Mouse (Mus musculus) CH12.LX (cell line): ENCODE results near the gene Cd180. TPM values are rescaled to one million over a fixed set of nuclear protein-coding genes. Genes with fewer than 3 reads are reported as not detected.

ENCODE experiments used
- DNase-seq: peaks from one replicate; pipeline ENCODE4 v3.0.0-alpha.2; 2013; ENCODE audit errors: extremely low read depth
- H3K27ac ChIP-seq: 2 replicates; pipeline ENCODE4 v1.5.1; 2012; ENCODE audit warnings: low read depth, mild to moderate bottlenecking, control low read depth, moderate library complexity; ENCODE audit not compliant: insufficient read depth
- H3K27me3 ChIP-seq: replicated peaks from 2 replicates; pipeline ENCODE3; 2012; ENCODE audit warnings: inconsistent platforms
- H3K36me3 ChIP-seq, 2 experiments: replicated peaks in 1 of 2; 2 replicates each; pipeline versions ENCODE3 to v1.6.1; 2012; ENCODE audit warnings: inconsistent platforms in 1 of 2, low read length in 1 of 2, mild to moderate bottlenecking in 1 of 2, mixed read lengths in 1 of 2, moderate library complexity in 1 of 2; ENCODE audit not compliant: control insufficient read depth in 1 of 2, insufficient read depth in 1 of 2
- H3K4me1 ChIP-seq, 2 experiments: 2 replicates each; pipeline ENCODE4 v1.6.1; 2012; ENCODE audit warnings: inconsistent platforms in 1 of 2, moderate library complexity in 1 of 2; ENCODE audit not compliant: insufficient read depth in 2 of 2, control insufficient read depth in 1 of 2
- H3K4me2 ChIP-seq: 2 replicates; pipeline ENCODE4 v1.6.1; 2012; ENCODE audit warnings: low read depth, mild to moderate bottlenecking, control low read depth; ENCODE audit not compliant: poor library complexity, insufficient read depth, severe bottlenecking
- H3K4me3 ChIP-seq, 3 experiments: fragments of 150-350 bp in 1 of 3; sonication (generic) in 1 of 3; replicated peaks in 1 of 3; 2 replicates each; pipeline versions ENCODE3 to v1.5.1; 2011 to 2012; ENCODE audit warnings: low read depth in 2 of 3, low read length in 2 of 3, mild to moderate bottlenecking in 2 of 3, moderate library complexity in 2 of 3, control low read depth in 1 of 3, improper control_type of control experiment in 1 of 3, inconsistent platforms in 1 of 3, mixed read lengths in 1 of 3; ENCODE audit not compliant: poor library complexity in 1 of 3
- H3K79me2 ChIP-seq: replicated peaks from 2 replicates; pipeline ENCODE4 v1.6.1; 2012; ENCODE audit warnings: mild to moderate bottlenecking, moderate library complexity; ENCODE audit not compliant: control insufficient read depth, poor library complexity, insufficient read depth, severe bottlenecking; ENCODE audit errors: extremely low read depth
- H3K9ac ChIP-seq: 2 replicates; pipeline ENCODE4 v1.6.1; 2012; ENCODE audit warnings: low read depth, mild to moderate bottlenecking, control low read depth, moderate library complexity; ENCODE audit not compliant: insufficient read depth
- H3K9me3 ChIP-seq: replicated peaks from 2 replicates; pipeline ENCODE3; 2012; ENCODE audit warnings: low read length, inconsistent platforms, mixed read lengths
- BHLHE40 ChIP-seq: IDR thresholded peaks from 2 replicates; pipeline ENCODE4 v1.6.1; 2011; ENCODE audit warnings: mild to moderate bottlenecking, low read depth, low read length, improper control_type of control experiment
- CHD2 ChIP-seq: IDR thresholded peaks from 2 replicates; pipeline ENCODE4 v1.6.1; 2011; ENCODE audit warnings: low read length, improper control_type of control experiment
- ELF1 ChIP-seq: IDR thresholded peaks from 2 replicates; pipeline ENCODE4 v1.6.1; 2014; ENCODE audit warnings: low read depth, mild to moderate bottlenecking, inconsistent platforms, low read length, improper control_type of control experiment
- EP300 ChIP-seq: IDR thresholded peaks from 2 replicates; pipeline ENCODE4 v1.6.1; 2011; ENCODE audit warnings: low read length, improper control_type of control experiment
- ETS1 ChIP-seq: conservative IDR thresholded peaks from 2 replicates; pipeline ENCODE4 v1.6.1; 2012; ENCODE audit warnings: low read depth, mild to moderate bottlenecking, inconsistent platforms, low read length, improper control_type of control experiment, moderate library complexity
- IRF4 ChIP-seq: IDR thresholded peaks from 2 replicates; pipeline ENCODE4 v1.6.1; 2014; ENCODE audit warnings: low read depth, mild to moderate bottlenecking, inconsistent platforms, low read length, improper control_type of control experiment
- JUND ChIP-seq: conservative IDR thresholded peaks from 2 replicates; pipeline ENCODE4 v1.6.1; 2011; ENCODE audit warnings: low read depth, low read length, improper control_type of control experiment
- MAZ ChIP-seq: IDR thresholded peaks from 2 replicates; pipeline ENCODE4 v1.6.1; 2012; ENCODE audit warnings: low read depth, mild to moderate bottlenecking, inconsistent platforms, low read length, improper control_type of control experiment, moderate library complexity
- MEF2A ChIP-seq: IDR thresholded peaks from 2 replicates; pipeline ENCODE4 v1.6.1; 2014; ENCODE audit warnings: low read depth, mild to moderate bottlenecking, inconsistent platforms, low read length, improper control_type of control experiment, borderline replicate concordance
- MYC ChIP-seq: IDR thresholded peaks from 2 replicates; pipeline ENCODE4 v1.6.1; 2011; ENCODE audit warnings: low read depth, mild to moderate bottlenecking, improper control_type of control experiment, low read length
- RCOR1 ChIP-seq: conservative IDR thresholded peaks from 2 replicates; pipeline ENCODE4 v1.6.1; 2012; ENCODE audit warnings: low read depth, mild to moderate bottlenecking, inconsistent platforms, low read length, improper control_type of control experiment
- SIN3A ChIP-seq: IDR thresholded peaks from 2 replicates; pipeline ENCODE4 v1.6.1; 2012; ENCODE audit warnings: low read length, improper control_type of control experiment, inconsistent platforms
- SMC3 ChIP-seq: IDR thresholded peaks from 2 replicates; pipeline ENCODE4 v1.6.1; 2011; ENCODE audit warnings: low read depth, low read length, improper control_type of control experiment
- TBP ChIP-seq: conservative IDR thresholded peaks from 2 replicates; pipeline ENCODE4 v1.6.1; 2011; ENCODE audit warnings: low read depth, low read length, improper control_type of control experiment
- TCF12 ChIP-seq: IDR thresholded peaks from 2 replicates; pipeline ENCODE4 v1.6.1; 2014; ENCODE audit warnings: low read depth, mild to moderate bottlenecking, inconsistent platforms, low read length, improper control_type of control experiment
- USF2 ChIP-seq: conservative IDR thresholded peaks from 2 replicates; pipeline ENCODE4 v1.6.1; 2011; ENCODE audit warnings: low read depth, low read length, improper control_type of control experiment
- ZMIZ1 ChIP-seq: IDR thresholded peaks from 2 replicates; pipeline ENCODE4 v1.6.1; 2012; ENCODE audit warnings: low read depth, mild to moderate bottlenecking, inconsistent platforms, low read length, improper control_type of control experiment
- dilution Hi-C: fragments of 300-500 bp; cut with MboI; formaldehyde crosslinking; loops from 2 replicates; pipeline ENCODE4 v1.14.3; 2020; ENCODE audit warnings: low sequenced_read_pairs; ENCODE audit not compliant: extremely low pct_unique_long_range_greater_than_20kb, extremely low pct_ligation_motif_present
- in situ Hi-C: fragments of 300-500 bp; cut with MboI; formaldehyde crosslinking; loops from 3 replicates; pipeline ENCODE4 v1.14.3; 2019; ENCODE audit warnings: low sequenced_read_pairs, low pct_ligation_motif_present, low pct_unique_long_range_greater_than_20kb, mixed read lengths
- polyA plus RNA-seq: library from polyadenylated mRNA; unstranded; fragments of >175 nt; gene quantifications from 2 replicates; pipeline ENCODE4 v1.2.1, GENCODE M21; 2012; ENCODE audit warnings: low read depth; ENCODE audit not compliant: insufficient read length
- total RNA-seq, 2 experiments: library from RNA; depleted of rRNA; stranded (reverse); fragments of 300-350 nt in 1 of 2; fragments of >200 nt in 1 of 2; gene quantifications; 2 replicates each; pipeline ENCODE4 v1.2.3; 2012 to 2014

Cd180 gene
- total and polyA plus RNA-seq, 3 experiments = 34.2 to 232 (median 40.4) TPM

DNA sequence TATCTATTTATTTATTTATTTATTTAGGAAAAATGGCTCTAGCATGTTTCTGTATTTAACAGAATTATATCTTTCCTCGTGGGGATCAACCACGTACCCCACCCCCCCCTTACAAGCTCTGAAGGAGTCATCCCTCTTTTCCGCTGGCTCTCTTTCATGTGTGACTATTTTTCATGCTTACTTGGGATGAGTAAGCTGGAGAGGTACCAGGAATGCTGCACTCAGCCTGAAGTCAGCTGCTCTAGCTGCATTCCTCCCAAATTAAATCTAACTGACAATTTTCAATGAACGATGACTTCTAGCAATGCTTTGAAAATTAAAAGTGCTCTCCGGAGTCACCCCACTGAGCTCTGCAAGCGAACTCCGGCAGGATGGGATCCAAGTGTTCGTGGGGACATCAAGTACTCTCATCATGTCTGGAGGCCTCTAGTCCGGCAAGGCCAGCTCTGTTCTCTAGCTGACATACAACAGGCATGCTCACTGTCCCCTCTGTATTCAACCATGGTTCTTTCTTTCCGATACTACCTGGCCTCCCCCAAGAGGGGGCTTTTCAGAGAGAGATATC is 93.4 kb downstream of the Cd180 start:
- H3K36me3 ChIP-seq = peaks cover 14 to 18% of the 10 kb centered on the region in 2 experiments
- TF ChIP-seq JUND = no peak
- no peak for TF ChIP-seq TBP
- TF ChIP-seq SIN3A = no peak
- no peak for TF ChIP-seq TCF12
- TF ChIP-seq USF2 = no peak
- TF ChIP-seq MYC = no peak
- no peak for TF ChIP-seq IRF4
- no peak for TF ChIP-seq MEF2A
- TF ChIP-seq EP300 = no peak
- no peak for TF ChIP-seq BHLHE40
- no peak for TF ChIP-seq ETS1
- no peak for TF ChIP-seq MAZ
- TF ChIP-seq ELF1 = no peak
- TF ChIP-seq ZMIZ1 = no peak
- no peak for TF ChIP-seq RCOR1
- TF ChIP-seq SMC3 = no peak
- TF ChIP-seq CHD2 = no peak
- DNase-seq = no peak
- dilution Hi-C loops (no loop called here), in situ Hi-C loops (no loop called here)
- no peak overlapping the region for H3K4me2 ChIP-seq
- H3K9me3 ChIP-seq = no peaks in the 10 kb centered on the region
- no peaks in the 10 kb centered on the region for H3K4me1 ChIP-seq
- no peaks in the 10 kb centered on the region for H3K27me3 ChIP-seq
- no peaks in the 10 kb centered on the region for H3K79me2 ChIP-seq
- H3K9ac ChIP-seq = no peak overlapping the region
- no peak overlapping the region for H3K4me3 ChIP-seq
- no peak overlapping the region for H3K27ac ChIP-seq
